Mouse (Mus musculus): Measurements from ENCODE around the gene Notch1. TPM values are rescaled to one million over a fixed set of nuclear protein-coding genes. Genes with fewer than 3 reads are reported as not detected.

Notch1 gene
- polyA plus RNA-seq, 1 experiment from 2014 or later, result 19.3 TPM

DNA sequence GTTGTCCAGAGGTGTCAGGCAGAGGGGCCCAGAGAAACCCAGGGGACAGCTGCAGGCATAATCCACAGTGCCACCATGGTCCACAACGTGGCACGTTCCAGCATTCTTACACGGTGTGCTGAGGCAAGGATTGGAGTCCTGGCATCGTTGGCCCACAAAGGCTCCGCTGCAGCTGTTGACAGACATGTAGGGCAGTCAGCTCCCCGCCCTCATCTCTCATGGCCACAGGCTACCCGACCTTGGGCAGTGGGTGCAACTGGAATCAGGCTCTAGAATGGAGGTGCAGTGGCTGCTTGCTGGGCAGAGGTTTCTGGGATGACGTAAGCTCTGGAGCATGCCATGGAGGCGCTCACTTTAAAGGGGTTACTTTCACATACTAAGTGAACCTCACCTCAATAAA is 31.2 kb downstream of the Notch1 start:
- WGBS, result 36% methylated on average over 9 of the region's 9 CpGs
- Histone ChIP-seq H3K9me3 (no peaks in the 10 kb centered on the region), H3K27ac (replicated peaks) (peak overlapping the region; percentile 94), H3K4me1 (replicated peaks) (peaks cover 99% of the 10 kb centered on the region), H3K36me3 (peaks cover 21% of the 10 kb centered on the region), H3K9ac (peak overlapping the region; percentile 6; the same call in 1 of the 2 replicates), H3K4me2 (peak overlapping the region; percentile 48), H3K4me3 (no peak overlapping the region), H3K27me3 (no peaks in the 10 kb centered on the region)
- no peak for ATAC-seq (ENCODE audit: low read depth)

DNA sequence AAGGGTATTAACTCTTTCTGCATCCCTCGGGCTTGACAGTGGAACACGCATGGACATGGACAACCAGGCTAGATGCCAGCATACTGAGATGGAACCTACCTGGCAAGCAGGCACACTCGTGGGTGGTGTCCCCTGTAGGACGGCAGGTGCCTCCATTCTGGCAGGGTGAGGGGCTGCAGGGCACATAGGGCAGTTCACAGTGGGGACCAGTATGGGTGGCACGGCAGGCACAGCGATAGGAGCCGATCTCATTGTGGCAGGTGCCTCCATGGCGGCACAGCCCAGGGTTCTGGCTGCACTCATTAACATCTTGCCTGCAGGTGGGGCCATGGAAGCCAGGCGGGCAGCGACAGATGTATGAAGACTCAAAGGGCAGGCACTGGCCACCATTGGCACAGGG is 32.3 kb downstream of the Notch1 start:
- 72% methylated on average over 10 of the region's 10 CpGs for WGBS
- peaks cover 32% of the 10 kb centered on the region for H3K36me3 ChIP-seq
- no peaks in the 10 kb centered on the region for H3K27me3 ChIP-seq

DNA sequence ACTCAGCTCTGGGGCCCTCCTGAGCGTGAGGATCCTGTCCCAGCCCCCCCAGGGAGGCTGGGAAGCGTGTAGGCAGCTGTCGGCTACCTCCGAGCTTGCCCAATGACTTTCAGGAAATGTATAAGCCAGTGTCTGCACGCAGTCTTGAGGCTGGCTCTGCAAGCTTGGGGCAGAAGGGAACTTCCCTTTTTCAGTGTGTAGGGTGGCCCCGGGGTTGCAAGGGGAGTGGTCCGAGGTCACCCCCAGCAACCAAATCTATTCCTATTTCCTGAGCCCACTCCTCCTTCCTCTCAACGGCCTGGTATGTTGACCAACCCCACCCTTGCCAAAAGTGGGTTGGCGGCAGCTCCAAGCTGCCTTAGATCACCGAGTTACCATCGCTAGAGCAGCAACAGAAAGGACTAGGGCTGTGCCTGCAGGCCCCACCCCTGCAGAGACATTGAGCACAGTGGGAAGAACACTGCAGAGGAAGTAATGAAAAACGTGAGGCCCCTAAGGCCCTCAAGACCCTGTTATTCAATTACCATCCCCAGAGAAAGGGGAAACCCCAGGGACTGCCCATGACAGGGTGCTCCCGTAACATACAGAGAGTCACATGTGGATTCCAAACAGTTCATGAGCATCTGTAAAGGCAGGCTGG is 33.1 kb downstream of the Notch1 start:
- 53% methylated on average over 13 of the region's 13 CpGs for WGBS
- Histone ChIP-seq H3K27me3 (no peaks in the 10 kb centered on the region), H3K9ac (0 out of 2 replicates have a peak overlapping the region, but pooled peaks have one; percentile 35)

More for the DNA sequence above, 32.3 kb downstream of the Notch1 start:
- H3K9ac ChIP-seq, result no peak overlapping the region
- H3K4me3 ChIP-seq, result no peak overlapping the region
- H3K4me2 ChIP-seq, result no peak overlapping the region
- peak overlapping the region; percentile 94; the same call in 1 of the 2 replicates for H3K27ac ChIP-seq (replicated peaks)
- no peak for ATAC-seq (ENCODE audit: low read depth)
- peaks cover 99% of the 10 kb centered on the region for H3K4me1 ChIP-seq (replicated peaks)
- no peaks in the 10 kb centered on the region for H3K9me3 ChIP-seq

DNA sequence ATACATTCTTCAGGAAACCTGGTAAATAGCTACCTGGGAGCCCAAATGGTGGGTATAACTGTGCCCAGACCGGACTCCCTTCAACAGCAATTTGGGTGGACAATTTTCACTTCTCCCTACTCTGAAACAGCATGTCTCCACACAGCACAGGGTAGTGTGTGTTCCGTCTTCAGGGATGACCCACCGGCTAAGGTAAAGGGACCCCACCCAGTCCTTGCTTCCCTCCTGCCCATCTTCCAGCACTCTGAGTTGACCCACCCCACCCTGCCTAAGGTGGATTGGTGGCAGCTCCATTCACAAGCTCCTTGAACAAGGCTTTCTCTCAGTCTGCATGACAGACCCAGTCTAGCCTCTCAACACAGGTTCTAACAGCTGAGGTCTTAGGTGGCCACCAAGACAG is 33.6 kb downstream of the Notch1 start:
- Histone ChIP-seq H3K4me2 (no peak overlapping the region), H3K9ac (0 out of 2 replicates have a peak overlapping the region, but pooled peaks have one; percentile 35), H3K36me3 (peaks cover 44% of the 10 kb centered on the region), H3K27me3 (no peaks in the 10 kb centered on the region), H3K4me1 (replicated peaks) (peaks cover 97% of the 10 kb centered on the region), H3K27ac (replicated peaks) (peak overlapping the region; percentile 94), H3K4me3 (no peak overlapping the region), H3K9me3 (no peaks in the 10 kb centered on the region)
- no peak for ATAC-seq (ENCODE audit: low read depth)
- 86% methylated on average over 3 of the region's 3 CpGs for WGBS

More for the DNA sequence above, 33.1 kb downstream of the Notch1 start:
- Histone ChIP-seq H3K4me2 (peak overlapping the region; percentile 11; the same call in 1 of the 2 replicates), H3K4me3 (no peak overlapping the region), H3K27ac (replicated peaks) (peak overlapping the region; percentile 94), H3K36me3 (peaks cover 40% of the 10 kb centered on the region), H3K4me1 (replicated peaks) (peaks cover 99% of the 10 kb centered on the region), H3K9me3 (no peaks in the 10 kb centered on the region)
- no peak for ATAC-seq (ENCODE audit: low read depth)

DNA sequence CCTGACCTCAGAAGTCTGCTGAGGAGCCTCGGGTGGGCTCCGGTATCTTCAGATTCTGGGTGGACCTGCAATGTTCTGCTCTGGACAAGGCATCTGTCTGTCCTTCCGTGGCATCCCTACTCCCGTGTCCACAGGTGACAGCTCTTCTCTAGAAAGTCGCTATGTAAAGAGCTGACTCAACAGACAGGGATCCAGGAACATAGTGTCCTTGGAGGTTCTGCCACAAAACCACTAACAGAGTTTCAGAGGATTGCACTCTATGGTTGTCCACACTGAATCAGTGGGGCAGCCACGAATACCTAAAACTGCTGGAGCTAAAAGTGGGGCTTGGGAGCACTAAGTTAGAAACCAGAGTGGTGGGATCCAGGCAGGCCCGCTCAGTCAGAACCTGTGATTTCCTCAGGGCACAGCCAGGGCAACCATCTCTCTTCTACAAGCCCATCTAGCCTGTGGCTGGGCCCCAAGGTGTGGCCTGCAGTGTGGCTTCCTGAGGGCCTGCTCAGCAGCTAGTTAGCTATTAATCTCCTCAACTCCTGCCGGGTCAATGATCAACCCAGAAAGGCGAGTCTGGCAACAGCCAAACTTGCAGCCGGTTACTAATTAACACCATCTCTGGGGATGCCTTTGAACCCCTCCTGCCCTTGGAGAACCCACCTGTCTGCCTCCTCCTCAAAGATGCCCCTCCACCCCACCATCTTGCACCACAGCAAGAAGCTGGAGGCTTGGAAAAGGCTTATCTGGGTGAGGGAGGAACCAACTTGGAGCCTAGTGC is 34.6 kb downstream of the Notch1 start:
- Histone ChIP-seq H3K4me3 (no peak overlapping the region), H3K9me3 (no peaks in the 10 kb centered on the region), H3K36me3 (peaks cover 53% of the 10 kb centered on the region), H3K27ac (replicated peaks) (peak overlapping the region; percentile 94), H3K27me3 (no peaks in the 10 kb centered on the region), H3K4me1 (replicated peaks) (peaks cover 97% of the 10 kb centered on the region), H3K4me2 (no peak overlapping the region), H3K9ac (no peak overlapping the region)
- ATAC-seq (ENCODE audit: low read depth), result no peak
- 70% methylated on average over 10 of the region's 10 CpGs for WGBS

DNA sequence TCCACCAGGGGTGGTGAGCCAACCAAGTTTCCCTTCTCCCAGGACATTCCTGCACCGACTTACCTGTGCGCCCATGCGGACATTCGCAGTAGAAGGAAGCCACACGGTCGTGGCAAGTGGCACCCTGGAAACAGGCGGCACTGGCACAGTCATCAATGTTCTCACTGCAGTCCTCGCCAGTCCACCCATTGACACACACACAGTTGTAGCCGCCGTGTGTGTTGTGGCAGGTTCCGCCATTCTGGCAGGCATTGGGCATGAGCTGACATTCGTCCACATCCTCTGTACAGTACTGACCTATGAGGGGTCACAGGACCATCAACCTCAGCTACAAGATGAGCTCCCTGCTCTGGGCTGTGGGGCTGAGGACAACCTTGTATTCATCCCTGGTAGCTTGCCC is 35.6 kb downstream of the Notch1 start:
- peaks cover 62% of the 10 kb centered on the region for H3K36me3 ChIP-seq
- no peaks in the 10 kb centered on the region for H3K9me3 ChIP-seq
- no peak overlapping the region for H3K4me3 ChIP-seq
- peaks cover 97% of the 10 kb centered on the region for H3K4me1 ChIP-seq (replicated peaks)
- whole genome bisulfite sequencing, result 93% methylated on average over 12 of the region's 12 CpGs
- peak overlapping the region; percentile 94; the same call in 1 of the 2 replicates for H3K27ac ChIP-seq (replicated peaks)
- H3K9ac ChIP-seq, result no peak overlapping the region
- no peak for ATAC-seq (ENCODE audit: low read depth)
- H3K4me2 ChIP-seq, result no peak overlapping the region
- no peaks in the 10 kb centered on the region for H3K27me3 ChIP-seq

DNA sequence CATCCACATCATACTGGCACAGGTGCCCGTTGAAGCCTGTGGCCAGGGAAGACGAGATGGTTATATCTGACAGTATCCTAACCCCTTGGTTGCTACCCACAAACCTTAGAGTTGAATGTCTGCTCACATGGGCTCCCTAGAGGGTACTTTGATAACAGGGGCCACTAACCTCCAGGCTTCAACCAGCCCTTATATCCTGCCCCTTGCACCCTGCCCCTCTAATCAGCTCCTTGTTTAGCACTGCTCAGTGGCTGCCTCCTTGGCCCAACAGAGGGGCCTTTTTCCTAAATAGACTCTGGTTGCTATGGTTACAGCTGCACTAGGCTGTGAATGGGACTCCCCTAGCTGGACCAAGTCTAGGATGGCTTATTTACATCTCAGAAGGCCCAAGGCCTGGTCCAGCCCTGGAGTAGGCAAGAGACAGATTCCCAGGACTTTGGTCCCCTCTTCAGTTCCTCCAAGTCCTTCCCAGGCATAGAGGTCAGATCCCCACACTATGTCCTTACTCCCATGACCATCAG is 37.7 kb downstream of the Notch1 start:
- WGBS, result 75% methylated on average over 2 of the region's 2 CpGs
- Histone ChIP-seq H3K36me3 (peaks cover 65% of the 10 kb centered on the region), H3K4me3 (no peak overlapping the region), H3K9me3 (no peaks in the 10 kb centered on the region), H3K4me1 (replicated peaks) (peaks cover 91% of the 10 kb centered on the region), H3K9ac (no peak overlapping the region), H3K4me2 (no peak overlapping the region), H3K27me3 (no peaks in the 10 kb centered on the region), H3K27ac (replicated peaks) (peak overlapping the region; percentile 85)
- peak; percentile 41; the same call in 1 of the 2 replicates for ATAC-seq (ENCODE audit: low read depth)

DNA sequence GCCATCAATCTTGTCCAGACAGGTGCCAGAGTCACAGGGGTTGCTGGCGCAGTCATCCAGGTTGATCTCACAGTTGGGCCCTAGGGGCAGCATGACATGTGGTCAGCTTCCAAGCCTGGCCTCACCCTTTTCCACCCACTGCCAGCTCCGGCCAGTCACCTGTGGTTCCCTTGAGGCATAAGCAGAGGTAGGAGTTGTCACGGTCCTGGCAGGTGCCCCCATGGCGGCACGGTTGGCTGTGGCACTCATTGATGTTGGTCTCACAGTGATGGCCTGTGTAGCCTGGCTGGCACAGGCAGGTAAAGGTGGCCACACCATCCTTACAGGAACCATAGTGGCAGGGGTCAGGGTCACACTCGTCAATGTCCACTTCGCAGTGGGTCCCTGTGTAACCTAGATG is 38.6 kb downstream of the Notch1 start:
- Histone ChIP-seq H3K27me3 (no peaks in the 10 kb centered on the region), H3K9ac (no peak overlapping the region), H3K4me2 (no peak overlapping the region), H3K4me3 (no peak overlapping the region), H3K9me3 (no peaks in the 10 kb centered on the region), H3K36me3 (peaks cover 74% of the 10 kb centered on the region), H3K4me1 (replicated peaks) (peaks cover 86% of the 10 kb centered on the region), H3K27ac (replicated peaks) (peak overlapping the region; percentile 85)
- WGBS, result 93% methylated on average over 7 of the region's 7 CpGs
- no peak for ATAC-seq (ENCODE audit: low read depth)

DNA sequence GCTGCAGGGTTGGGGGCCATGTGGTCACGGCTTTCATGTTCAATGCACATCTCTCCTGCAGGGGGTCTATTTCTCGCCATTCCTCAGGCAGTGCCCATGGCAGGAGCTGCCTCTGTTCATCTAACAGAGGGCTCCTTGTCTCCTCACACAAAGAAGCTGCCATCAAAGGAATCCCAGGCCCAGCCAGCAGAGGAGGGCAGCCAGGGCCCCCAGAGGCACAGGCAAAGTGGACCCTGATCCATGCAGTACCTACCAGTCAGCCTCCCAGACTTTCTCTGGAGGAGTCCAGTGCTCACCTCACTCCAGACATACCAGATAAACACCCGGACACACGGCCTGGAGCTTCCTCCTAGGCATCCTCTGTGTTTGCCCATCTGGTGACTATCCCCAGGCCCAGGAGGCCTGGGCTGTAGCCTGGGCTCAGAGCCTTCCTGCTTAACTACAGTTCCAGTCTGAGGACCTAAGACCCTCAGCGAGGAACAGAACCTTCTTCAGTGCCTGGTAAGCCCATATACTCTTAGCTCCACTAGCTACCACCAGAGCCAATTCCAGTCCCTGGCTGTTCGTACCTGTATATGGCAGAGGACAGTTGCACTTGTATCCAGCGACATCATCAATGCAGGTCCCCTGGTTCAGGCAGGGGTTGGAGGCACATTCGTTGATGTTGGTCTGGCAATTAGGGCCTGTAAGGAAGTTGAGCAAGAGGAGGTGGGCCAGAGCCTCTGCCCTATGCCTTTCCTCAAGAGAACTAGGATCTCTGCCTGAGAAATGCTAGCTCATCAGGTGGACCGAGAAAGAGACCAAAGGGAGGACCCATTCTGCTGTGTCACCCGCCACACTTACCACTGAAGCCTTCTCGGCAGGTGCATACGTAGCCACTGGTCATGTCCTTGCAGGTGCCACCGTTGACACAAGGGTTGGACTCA is 40.7 kb downstream of the Notch1 start:
- WGBS, result 63% methylated on average over 13 of the region's 13 CpGs

DNA sequence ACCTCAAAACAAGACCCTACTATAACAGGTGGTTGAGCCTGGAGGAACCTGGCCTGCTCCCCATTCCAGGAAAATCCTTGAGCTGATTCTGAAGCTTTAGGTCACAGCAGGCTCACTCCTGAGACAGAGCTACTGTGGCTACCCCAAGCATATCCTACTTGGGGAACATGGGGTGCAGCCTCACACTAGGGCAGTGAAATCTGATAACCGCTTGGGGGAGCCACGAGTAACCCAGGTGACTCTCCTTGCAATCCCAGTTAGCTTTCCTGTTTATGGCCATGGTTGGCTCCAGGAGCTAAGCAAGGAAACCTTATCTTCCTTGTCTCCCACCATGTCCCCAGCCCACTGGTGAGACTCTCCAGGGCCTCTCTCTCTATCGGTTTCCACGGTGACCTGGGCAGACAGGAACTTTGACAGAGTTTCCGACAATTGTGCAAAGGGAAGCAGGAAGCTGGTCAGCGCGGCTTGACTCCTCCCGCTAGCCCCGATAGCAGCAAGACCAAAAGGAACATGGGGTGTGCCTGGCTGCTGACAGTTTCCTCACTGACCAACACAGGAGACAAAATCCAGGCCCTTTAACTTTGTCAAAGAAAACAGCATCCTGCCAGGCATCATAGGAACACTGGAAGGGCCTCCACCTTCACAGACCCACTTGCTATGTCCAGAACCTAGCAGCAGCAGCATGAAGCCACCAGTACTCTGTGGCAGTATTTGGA is 41.5 kb downstream of the Notch1 start:
- H3K9ac ChIP-seq, result 0 out of 2 replicates have a peak overlapping the region, but pooled peaks have one; percentile 1
- H3K4me1 ChIP-seq (replicated peaks), result peaks cover 65% of the 10 kb centered on the region
- no peaks in the 10 kb centered on the region for H3K9me3 ChIP-seq
- H3K4me3 ChIP-seq, result no peak overlapping the region
- ATAC-seq (ENCODE audit: low read depth), result no peak
- H3K27ac ChIP-seq (replicated peaks), result peak overlapping the region; percentile 85
- H3K27me3 ChIP-seq, result no peaks in the 10 kb centered on the region
- H3K36me3 ChIP-seq, result peaks cover 81% of the 10 kb centered on the region
- 26% methylated on average over 9 of the region's 9 CpGs for WGBS
- H3K4me2 ChIP-seq, result no peak overlapping the region

More for the DNA sequence above, 40.7 kb downstream of the Notch1 start:
- Histone ChIP-seq H3K4me1 (replicated peaks) (peaks cover 73% of the 10 kb centered on the region), H3K4me3 (no peak overlapping the region), H3K9ac (0 out of 2 replicates have a peak overlapping the region, but pooled peaks have one; percentile 1), H3K36me3 (peaks cover 80% of the 10 kb centered on the region), H3K27me3 (no peaks in the 10 kb centered on the region), H3K27ac (replicated peaks) (peak overlapping the region; percentile 85), H3K4me2 (no peak overlapping the region), H3K9me3 (no peaks in the 10 kb centered on the region)
- peak; percentile 75 for ATAC-seq (ENCODE audit: low read depth)
